Mouse (Mus musculus) ES-Bruce4 (cell line): ENCODE results near the gene Olfr575. TPM values are rescaled to one million over a fixed set of nuclear protein-coding genes. Genes with fewer than 3 reads are reported as not detected.

Experiments used
- H3K27ac ChIP-seq: 2 replicates; pipeline ENCODE4 v1.5.1; 2012; ENCODE audit warnings: low read length, inconsistent platforms; ENCODE audit not compliant: insufficient read depth
- H3K27me3 ChIP-seq: 2 replicates; pipeline ENCODE4 v1.6.1; 2012; ENCODE audit warnings: mild to moderate bottlenecking, low read length, inconsistent platforms; ENCODE audit not compliant: control insufficient read depth, poor library complexity, insufficient read depth, severe bottlenecking
- H3K36me3 ChIP-seq: 2 replicates; pipeline ENCODE4 v1.6.1; 2012; ENCODE audit warnings: inconsistent platforms, mild to moderate bottlenecking, low read length, moderate library complexity; ENCODE audit not compliant: control insufficient read depth, poor library complexity, insufficient read depth, severe bottlenecking
- H3K4me1 ChIP-seq: one replicate; pipeline ENCODE4 v1.8.1; 2011; ENCODE audit warnings: low read length; ENCODE audit not compliant: control insufficient read depth, insufficient read depth
- H3K4me3 ChIP-seq: 2 replicates; pipeline ENCODE4 v1.5.1; 2011; ENCODE audit warnings: low read depth, mild to moderate bottlenecking, low read length
- H3K9ac ChIP-seq: 2 replicates; pipeline ENCODE4 v1.6.1; 2012; ENCODE audit warnings: low read depth, mild to moderate bottlenecking, inconsistent platforms; ENCODE audit not compliant: poor library complexity, severe bottlenecking
- H3K9me3 ChIP-seq: replicated peaks from 2 replicates; pipeline ENCODE4 v1.6.1; 2012; ENCODE audit warnings: mild to moderate bottlenecking, low read length, inconsistent platforms; ENCODE audit not compliant: control insufficient read depth, poor library complexity, insufficient read depth, severe bottlenecking
- CTCF ChIP-seq: IDR thresholded peaks from one replicate; pipeline ENCODE4 v1.8.1; 2011; ENCODE audit warnings: low read depth, low read length
- EP300 ChIP-seq: IDR thresholded peaks from 2 replicates; pipeline ENCODE4 v1.6.1; 2011; ENCODE audit warnings: low read depth, low read length; ENCODE audit not compliant: insufficient read depth
- POLR2A ChIP-seq: IDR thresholded peaks from one replicate; pipeline ENCODE4 v1.8.1; 2011; ENCODE audit warnings: low read length; ENCODE audit not compliant: insufficient read depth
- polyA plus RNA-seq: library from polyadenylated mRNA; stranded (reverse); fragments of >200 nt; gene quantifications from 2 replicates; pipeline ENCODE4 v1.2.4, GENCODE M21; 2011; ENCODE audit warnings: low read depth; ENCODE audit not compliant: missing spikeins, insufficient read depth, insufficient read length

Olfr575 gene
- polyA plus RNA-seq, 1 experiment: not detected

- Histone ChIP-seq H3K9ac (no peak overlapping the region), H3K4me3 (no peak overlapping the region), H3K4me1 (no peaks in the 10 kb centered on the region), H3K9me3 (no peaks in the 10 kb centered on the region), H3K27ac (no peak overlapping the region), H3K36me3 (no peaks in the 10 kb centered on the region), H3K27me3 (no peaks in the 10 kb centered on the region)
- TF ChIP-seq POLR2A: no peak
- TF ChIP-seq EP300: no peak
- no peak for TF ChIP-seq CTCF
Measured at GRCm38 (mm10) chr7:102919632-102920031, 38.9 kb downstream of the Olfr575 start.

GRCm38 (mm10) chr7:102917032-102917875 is 41.3 kb downstream of the Olfr575 start, which contains the start of gene Olfr571:
Gene Olfr571, minus strand, starts transcription at chr7:102917536.
- Histone ChIP-seq H3K27ac (no peak within 1 kb of the TSS), H3K4me3 (no peak within 1 kb of the TSS), H3K27me3 (no peaks in the 10 kb centered on the region), H3K9me3 (no peaks in the 10 kb centered on the region), H3K36me3 (no peaks in the 10 kb centered on the region), H3K4me1 (no peaks in the 10 kb centered on the region), H3K9ac (no peak within 1 kb of the TSS)
- TF ChIP-seq EP300 (no peak), POLR2A (no peak), CTCF (no peak)

GRCm38 (mm10) chr7:102916405-102916804 is 42.2 kb downstream of the Olfr575 start:
- Histone ChIP-seq H3K4me3 (no peak overlapping the region), H3K36me3 (no peaks in the 10 kb centered on the region), H3K27ac (no peak overlapping the region), H3K9me3 (no peaks in the 10 kb centered on the region), H3K4me1 (no peaks in the 10 kb centered on the region), H3K27me3 (no peaks in the 10 kb centered on the region), H3K9ac (no peak overlapping the region)
- TF ChIP-seq EP300 (no peak), CTCF (no peak), POLR2A (no peak)

GRCm38 (mm10) chr7:102915261-102915660 is 43.3 kb downstream of the Olfr575 start:
- Histone ChIP-seq H3K4me1 (no peaks in the 10 kb centered on the region), H3K4me3 (no peak overlapping the region), H3K9ac (no peak overlapping the region), H3K27me3 (no peaks in the 10 kb centered on the region), H3K27ac (no peak overlapping the region), H3K9me3 (no peaks in the 10 kb centered on the region), H3K36me3 (no peaks in the 10 kb centered on the region)
- no peak for TF ChIP-seq CTCF
- TF ChIP-seq POLR2A: no peak
- no peak for TF ChIP-seq EP300

Other genes starting within 250 kb of the Olfr575 start
- gene Olfr33, start 239.7 kb downstream of the Olfr575 start, polyA plus RNA-seq: not detected in 2 replicates
- not detected in 2 replicates for gene Olfr559, start 231.3 kb downstream of the Olfr575 start, polyA plus RNA-seq
- not detected in 2 replicates for gene Olfr560, start 199.4 kb downstream of the Olfr575 start, polyA plus RNA-seq
- gene Olfr78, start 199.3 kb downstream of the Olfr575 start, polyA plus RNA-seq: not detected in 2 replicates
- gene Olfr561, start 187.6 kb downstream of the Olfr575 start, polyA plus RNA-seq: not detected in 2 replicates
- gene Olfr564, start 155.3 kb downstream of the Olfr575 start, polyA plus RNA-seq: not detected in 2 replicates
- not detected in 2 replicates for gene Olfr566, start 100.0 kb downstream of the Olfr575 start, polyA plus RNA-seq
- gene Olfr568, start 81.7 kb downstream of the Olfr575 start, polyA plus RNA-seq: not detected in 2 replicates
- gene Olfr569, start 67.9 kb downstream of the Olfr575 start, polyA plus RNA-seq: not detected in 2 replicates
- not detected in 2 replicates for gene Olfr570, start 64.2 kb downstream of the Olfr575 start, polyA plus RNA-seq
- 0.33 and 0.39 TPM in 2 replicates for gene Olfr571, start 41.2 kb downstream of the Olfr575 start, polyA plus RNA-seq
- not detected in 2 replicates for gene Olfr572, start 34.4 kb downstream of the Olfr575 start, polyA plus RNA-seq
- not detected in 2 replicates for gene Olfr573-ps1, start 16.2 kb downstream of the Olfr575 start, polyA plus RNA-seq
- not detected in 2 replicates for gene Olfr574, start 10.3 kb downstream of the Olfr575 start, polyA plus RNA-seq
- 0.19 TPM in 1 of 2 replicates, not detected in the other for gene Olfr576, start 3.9 kb upstream of the Olfr575 start, polyA plus RNA-seq
- gene Olfr577, start 17.2 kb upstream of the Olfr575 start, polyA plus RNA-seq: not detected in 2 replicates
- gene Olfr578, start 30.5 kb upstream of the Olfr575 start, polyA plus RNA-seq: not detected in 2 replicates
- not detected in 2 replicates for gene Olfr582, start 79.2 kb upstream of the Olfr575 start, polyA plus RNA-seq
- not detected in 2 replicates for gene Olfr583, start 92.5 kb upstream of the Olfr575 start, polyA plus RNA-seq
- gene Olfr584, start 123.1 kb upstream of the Olfr575 start, polyA plus RNA-seq: not detected in 2 replicates
- not detected in 2 replicates for gene Olfr585, start 138.9 kb upstream of the Olfr575 start, polyA plus RNA-seq
- not detected in 2 replicates for gene Olfr586, start 166.9 kb upstream of the Olfr575 start, polyA plus RNA-seq
- gene Olfr588-ps1, start 182.1 kb upstream of the Olfr575 start, polyA plus RNA-seq: not detected in 2 replicates
- not detected in 2 replicates for gene Olfr589, start 197.6 kb upstream of the Olfr575 start, polyA plus RNA-seq
- not detected in 2 replicates for gene Olfr591, start 219.6 kb upstream of the Olfr575 start, polyA plus RNA-seq
- not detected in 2 replicates for gene Olfr592, start 226.0 kb upstream of the Olfr575 start, polyA plus RNA-seq